Mouse (Mus musculus): ENCODE measurements around the gene Rpl36a-ps1. TPM values are rescaled to one million over a fixed set of nuclear protein-coding genes. Genes with fewer than 3 reads are reported as not detected.

Gene Rpl36a-ps1
- total RNA-seq, 4 experiments from 2014 or later: 1.0 to 2.3 (median 1.9) TPM; not detected in 1

GRCm38 (mm10) chr14:98952441-98952840 is 41.7 kb downstream of the Rpl36a-ps1 start:
- no peak for DNase-seq (ENCODE audit: low spot score in 2 of 2)

DNA sequence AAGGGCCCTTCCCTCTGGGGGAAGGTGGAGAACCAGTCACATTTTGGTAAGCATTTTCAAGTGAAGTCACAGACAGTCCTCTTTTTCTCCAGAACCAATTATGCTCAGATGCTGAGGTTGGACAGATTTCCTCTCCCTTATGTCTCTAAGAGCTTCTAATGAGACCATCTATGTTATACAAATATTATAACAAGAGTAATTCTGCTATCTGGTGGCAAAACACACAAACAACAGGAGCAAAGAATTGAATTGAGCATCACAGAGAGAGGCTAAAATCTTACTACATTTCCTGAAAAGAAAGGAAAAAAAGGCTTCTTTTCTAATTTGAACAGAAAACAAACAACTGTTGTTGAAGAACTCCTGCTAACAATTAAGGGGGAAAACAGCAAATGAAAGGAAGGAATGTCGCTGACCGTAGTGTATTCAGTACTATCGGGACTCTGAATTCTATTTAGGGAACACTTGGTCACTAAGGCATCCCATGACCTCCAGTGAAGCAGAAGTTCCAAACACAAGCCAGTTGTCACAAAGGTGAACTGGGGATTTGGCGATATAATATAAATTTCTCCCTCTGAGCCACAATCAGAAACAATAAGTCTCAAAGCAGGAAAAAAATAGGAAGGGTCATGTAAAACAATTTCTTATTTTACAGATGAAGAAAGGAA is 42.4 kb downstream of the Rpl36a-ps1 start:
- DNase-seq (ENCODE audit: low spot score in 2 of 2): no peak

Other genes starting within 250 kb of the Rpl36a-ps1 start
- 10 to 100 TPM; 58.6 to 66.6 (median 63.0) TPM for gene Mzt1, start 51.8 kb upstream of the Rpl36a-ps1 start, total RNA-seq (2022)
- 1 to 10 TPM; 2.6 to 3.3 (median 3.0) TPM for gene Bora, start 51.9 kb upstream of the Rpl36a-ps1 start, total RNA-seq (2022)
- gene Pibf1, start 105.1 kb upstream of the Rpl36a-ps1 start, total RNA-seq (2022): 10 to 100 TPM; 13.2 to 14.7 (median 13.9) TPM
- 10 to 100 TPM; 16.5 to 19.2 (median 18.3) TPM for gene Dis3, start 105.5 kb upstream of the Rpl36a-ps1 start, total RNA-seq (2022)

All from left cerebral cortex, adult 8-10 months (tissue).